Mouse (Mus musculus) CH12.LX (cell line): Measurements from ENCODE around the gene Tex9. TPM values are rescaled to one million over a fixed set of nuclear protein-coding genes. Genes with fewer than 3 reads are reported as not detected.
A peak's percentile ranks its signal among the peaks of the same experiment; 100 is the strongest.

ENCODE experiments used
- DNase-seq: peaks from one replicate; pipeline ENCODE4 v3.0.0-alpha.2; 2013; ENCODE audit errors: extremely low read depth
- H3K27ac ChIP-seq: 2 replicates; pipeline ENCODE4 v1.5.1; 2012; ENCODE audit warnings: low read depth, mild to moderate bottlenecking, control low read depth, moderate library complexity; ENCODE audit not compliant: insufficient read depth
- H3K27me3 ChIP-seq: replicated peaks from 2 replicates; pipeline ENCODE3; 2012; ENCODE audit warnings: inconsistent platforms
- H3K36me3 ChIP-seq, 2 experiments: replicated peaks in 1 of 2; 2 replicates each; pipeline versions ENCODE3 to v1.6.1; 2012; ENCODE audit warnings: inconsistent platforms in 1 of 2, low read length in 1 of 2, mild to moderate bottlenecking in 1 of 2, mixed read lengths in 1 of 2, moderate library complexity in 1 of 2; ENCODE audit not compliant: control insufficient read depth in 1 of 2, insufficient read depth in 1 of 2
- H3K4me1 ChIP-seq, 2 experiments: 2 replicates each; pipeline ENCODE4 v1.6.1; 2012; ENCODE audit warnings: inconsistent platforms in 1 of 2, moderate library complexity in 1 of 2; ENCODE audit not compliant: insufficient read depth in 2 of 2, control insufficient read depth in 1 of 2
- H3K4me2 ChIP-seq: 2 replicates; pipeline ENCODE4 v1.6.1; 2012; ENCODE audit warnings: low read depth, mild to moderate bottlenecking, control low read depth; ENCODE audit not compliant: poor library complexity, insufficient read depth, severe bottlenecking
- H3K4me3 ChIP-seq, 3 experiments: fragments of 150-350 bp in 1 of 3; sonication (generic) in 1 of 3; replicated peaks in 1 of 3; 2 replicates each; pipeline versions ENCODE3 to v1.5.1; 2011 to 2012; ENCODE audit warnings: low read depth in 2 of 3, low read length in 2 of 3, mild to moderate bottlenecking in 2 of 3, moderate library complexity in 2 of 3, control low read depth in 1 of 3, improper control_type of control experiment in 1 of 3, inconsistent platforms in 1 of 3, mixed read lengths in 1 of 3; ENCODE audit not compliant: poor library complexity in 1 of 3
- H3K79me2 ChIP-seq: replicated peaks from 2 replicates; pipeline ENCODE4 v1.6.1; 2012; ENCODE audit warnings: mild to moderate bottlenecking, moderate library complexity; ENCODE audit not compliant: control insufficient read depth, poor library complexity, insufficient read depth, severe bottlenecking; ENCODE audit errors: extremely low read depth
- H3K9ac ChIP-seq: 2 replicates; pipeline ENCODE4 v1.6.1; 2012; ENCODE audit warnings: low read depth, mild to moderate bottlenecking, control low read depth, moderate library complexity; ENCODE audit not compliant: insufficient read depth
- H3K9me3 ChIP-seq: replicated peaks from 2 replicates; pipeline ENCODE3; 2012; ENCODE audit warnings: low read length, inconsistent platforms, mixed read lengths
- BHLHE40 ChIP-seq: IDR thresholded peaks from 2 replicates; pipeline ENCODE4 v1.6.1; 2011; ENCODE audit warnings: mild to moderate bottlenecking, low read depth, low read length, improper control_type of control experiment
- CHD1 ChIP-seq: IDR thresholded peaks from 2 replicates; pipeline ENCODE4 v1.6.1; 2012; ENCODE audit warnings: low read depth, low read length, improper control_type of control experiment, inconsistent platforms
- EP300 ChIP-seq: IDR thresholded peaks from 2 replicates; pipeline ENCODE4 v1.6.1; 2011; ENCODE audit warnings: low read length, improper control_type of control experiment
- HCFC1 ChIP-seq: IDR thresholded peaks from 2 replicates; pipeline ENCODE4 v1.6.1; 2012; ENCODE audit warnings: low read depth, mild to moderate bottlenecking, inconsistent platforms, low read length, improper control_type of control experiment
- IRF4 ChIP-seq: IDR thresholded peaks from 2 replicates; pipeline ENCODE4 v1.6.1; 2014; ENCODE audit warnings: low read depth, mild to moderate bottlenecking, inconsistent platforms, low read length, improper control_type of control experiment
- JUND ChIP-seq: conservative IDR thresholded peaks from 2 replicates; pipeline ENCODE4 v1.6.1; 2011; ENCODE audit warnings: low read depth, low read length, improper control_type of control experiment
- MAZ ChIP-seq: IDR thresholded peaks from 2 replicates; pipeline ENCODE4 v1.6.1; 2012; ENCODE audit warnings: low read depth, mild to moderate bottlenecking, inconsistent platforms, low read length, improper control_type of control experiment, moderate library complexity
- MEF2A ChIP-seq: IDR thresholded peaks from 2 replicates; pipeline ENCODE4 v1.6.1; 2014; ENCODE audit warnings: low read depth, mild to moderate bottlenecking, inconsistent platforms, low read length, improper control_type of control experiment, borderline replicate concordance
- MXI1 ChIP-seq: IDR thresholded peaks from 2 replicates; pipeline ENCODE4 v1.6.1; 2011; ENCODE audit warnings: mild to moderate bottlenecking, low read depth, low read length, improper control_type of control experiment
- MYC ChIP-seq: IDR thresholded peaks from 2 replicates; pipeline ENCODE4 v1.6.1; 2011; ENCODE audit warnings: low read depth, mild to moderate bottlenecking, improper control_type of control experiment, low read length
- NRF1 ChIP-seq: IDR thresholded peaks from 2 replicates; pipeline ENCODE4 v1.6.1; 2014; ENCODE audit warnings: low read depth, mild to moderate bottlenecking, inconsistent platforms, low read length, improper control_type of control experiment, moderate library complexity
- PAX5 ChIP-seq: IDR thresholded peaks from 2 replicates; pipeline ENCODE4 v1.6.1; 2012; ENCODE audit warnings: low read length, inconsistent platforms, mixed read lengths
- POLR2AphosphoS2 ChIP-seq: IDR thresholded peaks from 2 replicates; pipeline ENCODE4 v1.6.1; 2011; ENCODE audit warnings: low read depth, low read length, improper control_type of control experiment
- SIN3A ChIP-seq: IDR thresholded peaks from 2 replicates; pipeline ENCODE4 v1.6.1; 2012; ENCODE audit warnings: low read length, improper control_type of control experiment, inconsistent platforms
- ZNF384 ChIP-seq: IDR thresholded peaks from 2 replicates; pipeline ENCODE4 v1.6.1; 2012; ENCODE audit warnings: low read depth, low read length, improper control_type of control experiment, inconsistent platforms
- dilution Hi-C: fragments of 300-500 bp; cut with MboI; formaldehyde crosslinking; loops from 2 replicates; pipeline ENCODE4 v1.14.3; 2020; ENCODE audit warnings: low sequenced_read_pairs; ENCODE audit not compliant: extremely low pct_unique_long_range_greater_than_20kb, extremely low pct_ligation_motif_present
- in situ Hi-C: fragments of 300-500 bp; cut with MboI; formaldehyde crosslinking; loops from 3 replicates; pipeline ENCODE4 v1.14.3; 2019; ENCODE audit warnings: low sequenced_read_pairs, low pct_ligation_motif_present, low pct_unique_long_range_greater_than_20kb, mixed read lengths
- polyA plus RNA-seq: library from polyadenylated mRNA; unstranded; fragments of >175 nt; gene quantifications from 2 replicates; pipeline ENCODE4 v1.2.1, GENCODE M21; 2012; ENCODE audit warnings: low read depth; ENCODE audit not compliant: insufficient read length
- total RNA-seq, 2 experiments: library from RNA; depleted of rRNA; stranded (reverse); fragments of 300-350 nt in 1 of 2; fragments of >200 nt in 1 of 2; gene quantifications; 2 replicates each; pipeline ENCODE4 v1.2.3; 2012 to 2014

Gene Tex9
- total and polyA plus RNA-seq, 3 experiments = 12.1 to 27.4 (median 12.7) TPM

GRCm38 (mm10) chr9:72535394-72535793 lies 43.4 kb upstream of the Tex9 start:
- Histone ChIP-seq H3K36me3 (peaks cover 2 to 9% of the 10 kb centered on the region in 2 experiments), H3K27ac (no peak overlapping the region), H3K79me2 (peaks cover 43% of the 10 kb centered on the region), H3K4me3 (peak overlapping the region in 2 of 3 experiments; percentile 94), H3K27me3 (no peaks in the 10 kb centered on the region), H3K9me3 (no peaks in the 10 kb centered on the region), H3K4me1 (peaks cover 0 to 25% of the 10 kb centered on the region in 2 experiments; a peak in 2 of 4 replicates), H3K9ac (peak overlapping the region; percentile 39; the same call in 1 of the 2 replicates), H3K4me2 (no peak overlapping the region)
- TF ChIP-seq EP300 (0 out of 2 replicates have a peak, but pooled peaks have one; percentile 10), MXI1 (no peak), CHD1 (peak; percentile 94; the same call in 1 of the 2 replicates), SIN3A (0 out of 2 replicates have a peak, but pooled peaks have one; percentile 24), BHLHE40 (no peak), IRF4 (peak; percentile 16; the same call in 1 of the 2 replicates), NRF1 (no peak), HCFC1 (peak; percentile 37), POLR2AphosphoS2 (no peak), JUND (0 out of 2 replicates have a peak, but pooled peaks have one; percentile 27), MAZ (no peak), MYC (0 out of 2 replicates have a peak, but pooled peaks have one; percentile 43), MEF2A (peak; percentile 66; the same call in 1 of the 2 replicates)
- DNase-seq = no peak
- in situ Hi-C loops = no loop called here
- dilution Hi-C loops = no loop called here

- DNase-seq = no peak
- dilution Hi-C loops = no loop called here
- Histone ChIP-seq H3K9ac (peak overlapping the region; percentile 43; the same call in 1 of the 2 replicates), H3K79me2 (peaks cover 39% of the 10 kb centered on the region), H3K27me3 (no peaks in the 10 kb centered on the region), H3K4me1 (peaks cover 0 to 21% of the 10 kb centered on the region in 2 experiments; a peak in 2 of 4 replicates), H3K4me2 (no peak overlapping the region), H3K4me3 (peak overlapping the region; percentile 29 to 94 (median 94)), H3K9me3 (no peaks in the 10 kb centered on the region), H3K27ac (no peak overlapping the region), H3K36me3 (peaks cover 0 to 6% of the 10 kb centered on the region in 2 experiments)
- in situ Hi-C loops = no loop called here
- TF ChIP-seq ZNF384 = peak; percentile 96
- TF ChIP-seq PAX5 = no peak
Observed at GRCm38 (mm10) chr9:72534985-72535384, 43.0 kb upstream of the Tex9 start.
